ENCODE assay signal across 20 mouse cellular contexts in genomic region chr19:55758158-55758557, GRCm38 (mm10).
"Had no signal": no experiment of that assay in that cellular context is flagged by ENCODE, and none has a peak within 500 bp of the region (broad histone marks: within the 10 kb centered on the region; RNA-seq: fewer than 3 reads in every experiment).

No protein-coding gene starts in this region.

- H3K27me3 ChIP-seq: lung, embryonic 15.5 days; midbrain, embryonic 13.5 days; midbrain, embryonic 15.5 days; neural tube, embryonic 13.5 days; neural tube, embryonic 15.5 days; stomach, embryonic 15.5 days had no signal

- DNase-seq: liver, postnatal 0 days; lung, adult 2 months; lung, postnatal 14 days; lung, postnatal 36 days; right cerebral cortex, postnatal 14 days; thymus, adult 2 months; thymus, postnatal 25 days; thymus, postnatal 4 days had no signal

- H3K4me3 ChIP-seq: lung, embryonic 15.5 days; megakaryocyte, embryonic 14.5 days; midbrain, embryonic 13.5 days; midbrain, embryonic 15.5 days; myocyte; neural tube, embryonic 13.5 days; neural tube, embryonic 15.5 days; stomach, embryonic 15.5 days had no signal

- H3K4me2 ChIP-seq: lung, embryonic 15.5 days; midbrain, embryonic 11.5 days; midbrain, embryonic 13.5 days; midbrain, embryonic 15.5 days; neural tube, embryonic 13.5 days; neural tube, embryonic 15.5 days; stomach, embryonic 15.5 days had no signal

- ATAC-seq: liver, postnatal 0 days; lung, postnatal 0 days; midbrain, embryonic 13.5 days; midbrain, embryonic 15.5 days had no signal

- H3K4me1 ChIP-seq: megakaryocyte, embryonic 14.5 days had no signal

- H3K9ac ChIP-seq: liver, postnatal 0 days; lung, embryonic 15.5 days; midbrain, embryonic 13.5 days; midbrain, embryonic 15.5 days; neural tube, embryonic 13.5 days; neural tube, embryonic 15.5 days; stomach, embryonic 15.5 days had no signal

- H3K27ac ChIP-seq: lung, embryonic 15.5 days; macrophage; midbrain, embryonic 13.5 days; midbrain, embryonic 15.5 days; neural tube, embryonic 13.5 days; neural tube, embryonic 15.5 days; stomach, embryonic 15.5 days; stomach, postnatal 0 days had no signal

- H3K36me3 ChIP-seq: lung, embryonic 15.5 days; midbrain, embryonic 15.5 days; neural tube, embryonic 13.5 days; neural tube, embryonic 15.5 days had no signal

- H3K9me3 ChIP-seq: lung, embryonic 15.5 days; midbrain, embryonic 13.5 days; midbrain, embryonic 15.5 days; neural tube, embryonic 13.5 days; neural tube, embryonic 15.5 days; stomach, embryonic 15.5 days had no signal
